ENCODE assay signal across 27 mouse cellular contexts in genomic region chr16:45613247-45613646, GRCm38 (mm10). TPM values are rescaled to one million over a fixed set of nuclear protein-coding genes. Genes with fewer than 3 reads are reported as not detected.
DNase-seq lines count a peak whose midpoint lies in the region; ATAC-seq and TF ChIP-seq lines count a peak whose summit lies in the region.
"Had no signal": no experiment of that assay in that cellular context is flagged by ENCODE, and none has a peak within 500 bp of the region (broad histone marks: within the 10 kb centered on the region; RNA-seq: fewer than 3 reads in every experiment).

No protein-coding gene starts in this region.

- ATAC-seq in kidney, postnatal 0 days (replicated peaks; ENCODE audit: low FRiP score, low read depth), result no peak
- peak; percentile 17; the same call in 1 of the 2 replicates for ATAC-seq in midbrain, embryonic 15.5 days (replicated peaks)
- no peak for ATAC-seq in CD4-positive, CD25-positive, alpha-beta regulatory T cell, adult 4 months
- ATAC-seq: forebrain, embryonic 14.5 days; hindbrain, postnatal 0 days; inflammation-experienced regulatory T-cells, adult 6 months; intestine, embryonic 16.5 days had no signal

- WGBS in kidney, postnatal 0 days, result 70% methylated on average over 2 of the region's 2 CpGs
- 41% methylated on average over 2 of the region's 2 CpGs for WGBS in midbrain, embryonic 15.5 days
- 62% methylated on average over 2 of the region's 2 CpGs for WGBS in midbrain, embryonic 10.5 days

- H3K4me3 ChIP-seq in kidney, postnatal 0 days (replicated peaks; ENCODE audit: low read depth, low read length), result no peak overlapping the region
- H3K4me3 ChIP-seq in midbrain, embryonic 15.5 days, result no peak overlapping the region
- no peak overlapping the region for H3K4me3 ChIP-seq in midbrain, embryonic 10.5 days
- H3K4me3 ChIP-seq: embryonic facial prominence, embryonic 13.5 days; forebrain, embryonic 10.5 days; heart, adult 2 months; heart, embryonic 10.5 days; heart, embryonic 13.5 days had no signal

- H3K9me3 ChIP-seq in kidney, postnatal 0 days (replicated peaks; ENCODE audit: low read length), result no peaks in the 10 kb centered on the region
- no peaks in the 10 kb centered on the region for H3K9me3 ChIP-seq in midbrain, embryonic 15.5 days
- H3K9me3 ChIP-seq in midbrain, embryonic 10.5 days (replicated peaks), result no peaks in the 10 kb centered on the region
- H3K9me3 ChIP-seq: embryonic facial prominence, embryonic 13.5 days; forebrain, embryonic 10.5 days; heart, embryonic 10.5 days; heart, embryonic 13.5 days had no signal

- no peaks in the 10 kb centered on the region for H3K27me3 ChIP-seq in kidney, postnatal 0 days (ENCODE audit: insufficient read depth, low read length)
- no peaks in the 10 kb centered on the region for H3K27me3 ChIP-seq in midbrain, embryonic 15.5 days (replicated peaks)
- 0 out of 2 replicates have a peak, but pooled peaks cover 4% of the 10 kb centered on the region for H3K27me3 ChIP-seq in midbrain, embryonic 10.5 days (ENCODE audit: low read depth, poor library complexity, severe bottlenecking)
- H3K27me3 ChIP-seq: embryonic facial prominence, embryonic 13.5 days; heart, embryonic 13.5 days had no signal

- H3K4me1 ChIP-seq in kidney, postnatal 0 days (replicated peaks; ENCODE audit: insufficient read depth, low read length), result no peaks in the 10 kb centered on the region
- no peaks in the 10 kb centered on the region for H3K4me1 ChIP-seq in midbrain, embryonic 15.5 days
- 0 out of 2 replicates have a peak, but pooled peaks cover 6% of the 10 kb centered on the region for H3K4me1 ChIP-seq in midbrain, embryonic 10.5 days
- H3K4me1 ChIP-seq: embryonic facial prominence, embryonic 13.5 days; heart, embryonic 10.5 days; heart, embryonic 13.5 days had no signal

- DNase-seq in kidney, postnatal 0 days (ENCODE audit: low spot score), result peak; percentile 6
- DNase-seq in kidney, adult 18-20 months, result no peak
- DNase-seq in midbrain, embryonic 10.5 days (ENCODE audit: low spot score), result no peak
- peak; percentile 14 for DNase-seq in brain, adult 2 months (ENCODE audit: low read depth, low spot score)
- no peak for DNase-seq in thymus, postnatal 10 days (ENCODE audit: low spot score in 2 of 2)
- DNase-seq: adrenal gland, adult 2 months; adrenal gland, postnatal 14 days; cerebellum, adult 11 months; cerebellum, adult 2 months; cerebellum, adult 9-11 months; cerebellum, postnatal 25 days; gastrocnemius, postnatal 36 days; heart, adult 2 months; heart, postnatal 14 days; heart, postnatal 4 days had no signal

- H3K4me2 ChIP-seq in kidney, postnatal 0 days (ENCODE audit: low read length), result no peak overlapping the region
- H3K4me2 ChIP-seq in midbrain, embryonic 15.5 days, result no peak overlapping the region
- H3K4me2 ChIP-seq: embryonic facial prominence, embryonic 13.5 days; heart, embryonic 13.5 days; hindbrain, embryonic 14.5 days had no signal

- no peak overlapping the region for H3K27ac ChIP-seq in kidney, postnatal 0 days
- H3K27ac ChIP-seq in midbrain, embryonic 15.5 days, result no peak overlapping the region
- no peak overlapping the region for H3K27ac ChIP-seq in midbrain, embryonic 10.5 days (replicated peaks)
- H3K27ac ChIP-seq: embryonic facial prominence, embryonic 13.5 days; forebrain, embryonic 10.5 days; heart, adult 2 months; heart, embryonic 10.5 days; heart, embryonic 13.5 days; hindbrain, embryonic 14.5 days; hindbrain, postnatal 0 days had no signal

- H3K9ac ChIP-seq in kidney, postnatal 0 days (ENCODE audit: low read depth, low read length), result no peak overlapping the region
- no peak overlapping the region for H3K9ac ChIP-seq in midbrain, embryonic 15.5 days
- H3K9ac ChIP-seq: embryonic facial prominence, embryonic 13.5 days; heart, embryonic 13.5 days; hindbrain, embryonic 14.5 days had no signal

- H3K36me3 ChIP-seq in kidney, postnatal 0 days (ENCODE audit: insufficient read depth, low read length), result no peaks in the 10 kb centered on the region
- no peaks in the 10 kb centered on the region for H3K36me3 ChIP-seq in midbrain, embryonic 15.5 days (replicated peaks)
- H3K36me3 ChIP-seq in midbrain, embryonic 10.5 days, result no peaks in the 10 kb centered on the region
- H3K36me3 ChIP-seq: embryonic facial prominence, embryonic 13.5 days; forebrain, embryonic 10.5 days; heart, embryonic 10.5 days; heart, embryonic 13.5 days had no signal

- TF ChIP-seq CTCF in kidney, postnatal 0 days (IDR thresholded peaks at IDR 0.05; ENCODE audit: low read depth), result no peak

RNA-seq across cellular contexts. Expression of gene Gcsam, which starts 3.1 kb away (rescaled TPM):
- 0.04 and 0.16 TPM in 2 replicates for polyA plus RNA-seq in kidney, postnatal 0 days (2015; fragmentation: Nextera tagmentation; extraction: Ambion mirVana)
- not detected in 2 replicates for polyA plus RNA-seq in midbrain, embryonic 15.5 days (2015; fragmentation: Nextera tagmentation; extraction: Ambion mirVana)
- polyA plus RNA-seq in midbrain, embryonic 10.5 days (2016; fragmentation: Nextera tagmentation; extraction: Ambion mirVana), result 0.06 TPM in 1 of 2 replicates, not detected in the other
- under 1 TPM in 1 of 2 experiments, not detected in 1; 0.62 TPM for polyA plus RNA-seq in CD4-positive, CD25-positive, alpha-beta regulatory T cell, adult 4 months (2017; shearing (Covaris generic))
- polyA plus RNA-seq: adrenal gland, adult 2 months; C2C12; cerebellum, adult 2 months; forebrain, embryonic 14.5 days; heart, embryonic 13.5 days; hindbrain, postnatal 0 days had no signal

RNA-seq across cellular contexts. Expression of gene BC016579, which starts 40.6 kb away (rescaled TPM):
- 0.32 and 0.54 TPM in 2 replicates for polyA plus RNA-seq in kidney, postnatal 0 days (2015; fragmentation: Nextera tagmentation; extraction: Ambion mirVana)
- polyA plus RNA-seq in midbrain, embryonic 15.5 days (2015; fragmentation: Nextera tagmentation; extraction: Ambion mirVana), result 0.10 TPM in 1 of 2 replicates, not detected in the other
- 0.09 and 0.10 TPM in 2 replicates for polyA plus RNA-seq in midbrain, embryonic 10.5 days (2016; fragmentation: Nextera tagmentation; extraction: Ambion mirVana)
- polyA plus RNA-seq in CD4-positive, CD25-positive, alpha-beta regulatory T cell, adult 4 months (2017; shearing (Covaris generic)), result under 1 TPM in 1 of 2 experiments, not detected in 1; 0.28 TPM
- polyA plus RNA-seq: adrenal gland, adult 2 months; C2C12; forebrain, embryonic 14.5 days; heart, adult 2 months; heart, embryonic 13.5 days; hindbrain, embryonic 14.5 days; hindbrain, postnatal 0 days; inflammation-experienced regulatory T-cells, adult 6 months had no signal

Comparison
In these comparisons a context has a peak if more than half of its experiments do, and no peak if none do; other contexts are left out.
1. DNase-seq: peak in kidney, postnatal 0 days (single experiment) and brain, adult 2 months (single experiment); none in kidney, adult 18-20 months (single experiment), midbrain, embryonic 10.5 days (single experiment) and thymus, postnatal 10 days (0 of 2).